Mouse (Mus musculus) MEL (cell line): Measurements from ENCODE around the gene Per3. TPM values are rescaled to one million over a fixed set of nuclear protein-coding genes. Genes with fewer than 3 reads are reported as not detected.

Experiments used
- DNase-seq: peaks from one replicate; pipeline ENCODE4 v3.0.0; 2011; ENCODE audit warnings: low read depth, low spot score
- H3K27ac ChIP-seq: 2 replicates; pipeline ENCODE4 v1.5.1; 2012; ENCODE audit warnings: low read depth, mild to moderate bottlenecking, control low read depth, low read length, moderate library complexity; ENCODE audit not compliant: control insufficient read depth
- H3K27me3 ChIP-seq, 2 experiments: fragments of 150-350 bp in 1 of 2; sonication (generic) in 1 of 2; 2 replicates each; pipeline ENCODE4 v1.6.1; 2012; ENCODE audit warnings: low read length in 2 of 2, mild to moderate bottlenecking in 2 of 2, improper control_type of control experiment in 1 of 2, moderate library complexity in 1 of 2; ENCODE audit not compliant: insufficient read depth in 2 of 2, control insufficient read depth in 1 of 2
- H3K36me3 ChIP-seq, 2 experiments: 2 replicates each; pipeline ENCODE4 v1.6.1; 2012 to 2014; ENCODE audit warnings: low read length in 2 of 2, improper control_type of control experiment in 1 of 2, inconsistent platforms in 1 of 2, mild to moderate bottlenecking in 1 of 2; ENCODE audit not compliant: insufficient read depth in 2 of 2, control insufficient read depth in 1 of 2
- H3K4me1 ChIP-seq, 2 experiments: fragments of 150-350 bp in 1 of 2; sonication (generic) in 1 of 2; 2 replicates each; pipeline ENCODE4 v1.6.1; 2012; ENCODE audit warnings: low read length in 2 of 2, improper control_type of control experiment in 1 of 2, mild to moderate bottlenecking in 1 of 2; ENCODE audit not compliant: insufficient read depth in 2 of 2, control insufficient read depth in 1 of 2
- H3K4me3 ChIP-seq, 2 experiments: fragments of 150-350 bp in 1 of 2; sonication (generic) in 1 of 2; 2 replicates each; pipeline ENCODE4 v1.5.1; 2012; ENCODE audit warnings: low read depth in 2 of 2, low read length in 2 of 2, mild to moderate bottlenecking in 2 of 2, moderate library complexity in 2 of 2, control low read depth in 1 of 2, improper control_type of control experiment in 1 of 2; ENCODE audit not compliant: control insufficient read depth in 1 of 2, insufficient read depth in 1 of 2
- H3K79me2 ChIP-seq: 2 replicates; pipeline ENCODE4 v1.6.1; 2012; ENCODE audit warnings: mild to moderate bottlenecking, low read length, moderate library complexity; ENCODE audit not compliant: control insufficient read depth, poor library complexity, insufficient read depth
- H3K9ac ChIP-seq: 2 replicates; pipeline ENCODE4 v1.6.1; 2012; ENCODE audit warnings: low read depth, mild to moderate bottlenecking, control low read depth, low read length, moderate library complexity; ENCODE audit not compliant: control insufficient read depth, poor library complexity, severe bottlenecking
- H3K9me3 ChIP-seq: fragments of 150-350 bp; sonication (generic); replicated peaks from 2 replicates; pipeline ENCODE4 v1.6.1; 2012; ENCODE audit warnings: mild to moderate bottlenecking, low read length, improper control_type of control experiment, moderate library complexity; ENCODE audit not compliant: insufficient read depth
- BHLHE40 ChIP-seq: IDR thresholded peaks from 2 replicates; pipeline ENCODE4 v1.6.1; 2012; ENCODE audit warnings: low read depth, mild to moderate bottlenecking, inconsistent platforms, low read length, improper control_type of control experiment, borderline replicate concordance
- CHD1 ChIP-seq: IDR thresholded peaks from 2 replicates; pipeline ENCODE4 v1.6.1; 2012; ENCODE audit warnings: low read depth, mild to moderate bottlenecking, inconsistent platforms, low read length, improper control_type of control experiment
- CTCF ChIP-seq, 3 experiments: IDR thresholded peaks in 2 of 3; conservative IDR thresholded peaks in 1 of 3; 2 replicates each; pipeline ENCODE4 v1.5.1; 2011 to 2012; ENCODE audit warnings: low read length in 3 of 3, low read depth in 2 of 3, mild to moderate bottlenecking in 2 of 3, improper control_type of control experiment in 1 of 3, inconsistent platforms in 1 of 3, mixed read lengths in 1 of 3, moderate library complexity in 1 of 3; ENCODE audit not compliant: control insufficient read depth in 1 of 3, insufficient read depth in 1 of 3, poor library complexity in 1 of 3, severe bottlenecking in 1 of 3
- E2F4 ChIP-seq: IDR thresholded peaks from 2 replicates; pipeline ENCODE4 v1.6.1; 2011; ENCODE audit warnings: low read depth, low read length, improper control_type of control experiment, borderline replicate concordance
- ELF1 ChIP-seq: IDR thresholded peaks from 2 replicates; pipeline ENCODE4 v1.6.1; 2014; ENCODE audit warnings: low read depth, mild to moderate bottlenecking, inconsistent platforms, low read length, improper control_type of control experiment, moderate library complexity
- ETS1 ChIP-seq: IDR thresholded peaks from 2 replicates; pipeline ENCODE4 v1.6.1; 2012; ENCODE audit warnings: low read depth, mild to moderate bottlenecking, inconsistent platforms, low read length, improper control_type of control experiment, moderate library complexity
- GABPA ChIP-seq: IDR thresholded peaks from 2 replicates; pipeline ENCODE4 v1.6.1; 2012; ENCODE audit warnings: low read depth, mild to moderate bottlenecking, inconsistent platforms, low read length, improper control_type of control experiment, moderate library complexity
- GATA1 ChIP-seq: IDR thresholded peaks from 2 replicates; pipeline ENCODE4 v1.6.1; 2011; ENCODE audit warnings: low read depth, low read length, improper control_type of control experiment
- HCFC1 ChIP-seq: IDR thresholded peaks from 2 replicates; pipeline ENCODE4 v1.6.1; 2012; ENCODE audit warnings: low read depth, mild to moderate bottlenecking, inconsistent platforms, low read length, improper control_type of control experiment, moderate library complexity
- JUND ChIP-seq: IDR thresholded peaks from 2 replicates; pipeline ENCODE4 v1.6.1; 2011; ENCODE audit warnings: low read depth, mild to moderate bottlenecking, improper control_type of control experiment, low read length
- MAFK ChIP-seq: IDR thresholded peaks from 2 replicates; pipeline ENCODE4 v1.6.1; 2011; ENCODE audit warnings: low read depth, mild to moderate bottlenecking, low read length, improper control_type of control experiment, borderline replicate concordance
- MAX ChIP-seq: IDR thresholded peaks from 2 replicates; pipeline ENCODE4 v1.6.1; 2011; ENCODE audit warnings: low read length, improper control_type of control experiment
- MAZ ChIP-seq: IDR thresholded peaks from 2 replicates; pipeline ENCODE4 v1.6.1; 2012; ENCODE audit warnings: low read depth, mild to moderate bottlenecking, inconsistent platforms, low read length, improper control_type of control experiment
- NELFE ChIP-seq: IDR thresholded peaks from 2 replicates; pipeline ENCODE4 v1.6.1; 2011; ENCODE audit warnings: low read depth, low read length, improper control_type of control experiment
- NRF1 ChIP-seq: IDR thresholded peaks from 2 replicates; pipeline ENCODE4 v1.6.1; 2014; ENCODE audit warnings: low read depth, mild to moderate bottlenecking, inconsistent platforms, low read length, improper control_type of control experiment, moderate library complexity; ENCODE audit not compliant: poor library complexity, insufficient read depth, severe bottlenecking
- POLR2A ChIP-seq, 2 experiments: IDR thresholded peaks; 2 replicates each; pipeline ENCODE4 v1.6.1; 2011 to 2012; ENCODE audit warnings: low read length in 2 of 2, mild to moderate bottlenecking in 2 of 2, control low read depth in 1 of 2, improper control_type of control experiment in 1 of 2, low read depth in 1 of 2, moderate library complexity in 1 of 2; ENCODE audit not compliant: control insufficient read depth in 1 of 2, insufficient read depth in 1 of 2, poor library complexity in 1 of 2
- POLR2AphosphoS5 ChIP-seq: IDR thresholded peaks from 2 replicates; pipeline ENCODE4 v1.6.1; 2012; ENCODE audit warnings: low read depth, borderline replicate concordance, mild to moderate bottlenecking, inconsistent platforms, low read length, moderate library complexity, mixed read lengths
- RCOR1 ChIP-seq: IDR thresholded peaks from 2 replicates; pipeline ENCODE4 v1.6.1; 2012; ENCODE audit warnings: low read depth, mild to moderate bottlenecking, inconsistent platforms, low read length, improper control_type of control experiment
- SIN3A ChIP-seq: IDR thresholded peaks from 2 replicates; pipeline ENCODE4 v1.6.1; 2012; ENCODE audit warnings: low read length, improper control_type of control experiment, inconsistent platforms
- SMC3 ChIP-seq: IDR thresholded peaks from 2 replicates; pipeline ENCODE4 v1.6.1; 2011; ENCODE audit warnings: low read depth, low read length, improper control_type of control experiment
- TBP ChIP-seq: IDR thresholded peaks from 2 replicates; pipeline ENCODE4 v1.8.0; 2011; ENCODE audit warnings: low read depth, low read length, improper control_type of control experiment
- TCF12 ChIP-seq: IDR thresholded peaks from 2 replicates; pipeline ENCODE4 v1.6.1; 2014; ENCODE audit warnings: low read depth, mild to moderate bottlenecking, inconsistent platforms, low read length, improper control_type of control experiment, moderate library complexity
- UBTF ChIP-seq: IDR thresholded peaks from 2 replicates; pipeline ENCODE4 v1.6.1; 2012; ENCODE audit warnings: low read depth, mild to moderate bottlenecking, inconsistent platforms, low read length, improper control_type of control experiment, moderate library complexity, borderline replicate concordance; ENCODE audit not compliant: insufficient read depth
- USF1 ChIP-seq: IDR thresholded peaks from 2 replicates; pipeline ENCODE4 v1.6.1; 2014; ENCODE audit warnings: low read depth, mild to moderate bottlenecking, inconsistent platforms, low read length, improper control_type of control experiment, moderate library complexity
- USF2 ChIP-seq, 2 experiments: IDR thresholded peaks; 2 replicates each; pipeline ENCODE4 v1.6.1; 2011 to 2012; ENCODE audit warnings: improper control_type of control experiment in 2 of 2, low read length in 2 of 2, borderline replicate concordance in 1 of 2, inconsistent platforms in 1 of 2, low read depth in 1 of 2, mild to moderate bottlenecking in 1 of 2; ENCODE audit not compliant: insufficient read depth in 1 of 2
- ZC3H11A ChIP-seq: IDR thresholded peaks from 2 replicates; pipeline ENCODE4 v1.6.1; 2012; ENCODE audit warnings: low read depth, mild to moderate bottlenecking, inconsistent platforms, low read length, improper control_type of control experiment
- ZKSCAN1 ChIP-seq: IDR thresholded peaks from 2 replicates; pipeline ENCODE4 v1.6.1; 2012; ENCODE audit warnings: low read depth, mild to moderate bottlenecking, inconsistent platforms, low read length, improper control_type of control experiment, moderate library complexity
- ZMIZ1 ChIP-seq: IDR thresholded peaks from 2 replicates; pipeline ENCODE4 v1.6.1; 2012; ENCODE audit warnings: low read depth, mild to moderate bottlenecking, inconsistent platforms, low read length, improper control_type of control experiment, moderate library complexity
- ZNF384 ChIP-seq: IDR thresholded peaks from 2 replicates; pipeline ENCODE4 v1.6.1; 2012; ENCODE audit warnings: low read depth, mild to moderate bottlenecking, inconsistent platforms, low read length, improper control_type of control experiment
- polyA plus RNA-seq, 2 experiments: library from polyadenylated mRNA; stranded (reverse) in 1 of 2; unstranded in 1 of 2; fragments of >175 nt in 1 of 2; fragments of >200 nt in 1 of 2; gene quantifications; 2 replicates each; pipeline versions ENCODE4 v1.2.1 to v1.2.4; 2012; ENCODE audit warnings: low replicate concordance in 2 of 2, low read depth in 1 of 2; ENCODE audit not compliant: insufficient read length in 2 of 2, insufficient read depth in 1 of 2, missing spikeins in 1 of 2
- total RNA-seq: library from RNA; depleted of rRNA; stranded (reverse); fragments of 300-350 nt; gene quantifications from 2 replicates; pipeline ENCODE4 v1.2.3, GENCODE M21; 2012

Gene Per3
- total and polyA plus RNA-seq, 3 experiments = 3.1 to 4.5 TPM; not detected in 1

GRCm38 (mm10) chr4:151043281-151043680 is 1.2 kb downstream of the Per3 start (continued):
- TF ChIP-seq CTCF (IDR thresholded peaks at IDR 0.05 in 2 of 3, conservative IDR thresholded peaks at IDR 0.05 in 1 of 3; ENCODE audit: control insufficient read depth in 1 of 3, insufficient read depth in 1 of 3, low read depth in 2 of 3, low read length in 3 of 3, poor library complexity in 1 of 3, severe bottlenecking in 1 of 3) (no peak), CHD1 (no peak), USF1 (no peak), UBTF (no peak)

GRCm38 (mm10) chr4:151041506-151041905 is 3.0 kb downstream of the Per3 start:
- H3K4me3 ChIP-seq = no peak overlapping the region
- DNase-seq = no peak

GRCm38 (mm10) chr4:151037800-151038199 is 6.7 kb downstream of the Per3 start:
- Histone ChIP-seq H3K36me3 (no peaks in the 10 kb centered on the region), H3K4me3 (no peak overlapping the region), H3K79me2 (no peaks in the 10 kb centered on the region), H3K27ac (no peak overlapping the region), H3K27me3 (no peaks in the 10 kb centered on the region), H3K4me1 (no peaks in the 10 kb centered on the region), H3K9me3 (no peaks in the 10 kb centered on the region), H3K9ac (no peak overlapping the region)
- TF ChIP-seq ELF1 (no peak), GABPA (no peak), SMC3 (no peak), ZC3H11A (no peak), MAZ (no peak), GATA1 (no peak), BHLHE40 (no peak), TCF12 (no peak), RCOR1 (no peak), SIN3A (no peak), JUND (no peak), ZNF384 (no peak), MAX (no peak), NRF1 (no peak), E2F4 (no peak)
- no peak for DNase-seq

More at GRCm38 (mm10) chr4:151041506-151041905, 3.0 kb downstream of the Per3 start:
- H3K4me1 ChIP-seq = peaks cover 0 to 2% of the 10 kb centered on the region in 2 experiments; a peak in 1 of 4 replicates
- H3K9me3 ChIP-seq = no peaks in the 10 kb centered on the region
- H3K36me3 ChIP-seq = no peaks in the 10 kb centered on the region; a peak in 1 of 4 replicates
- no peak overlapping the region for H3K27ac ChIP-seq
- H3K27me3 ChIP-seq = no peaks in the 10 kb centered on the region
- no peak overlapping the region for H3K9ac ChIP-seq
- peaks cover 3% of the 10 kb centered on the region; the same call in 1 of the 2 replicates for H3K79me2 ChIP-seq
- TF ChIP-seq TCF12 (no peak), MAFK (no peak), NELFE (no peak), GABPA (no peak), USF2 (IDR thresholded peaks at IDR 0.05; ENCODE audit: borderline replicate concordance in 1 of 2, insufficient read depth in 1 of 2, low read depth in 1 of 2, low read length in 2 of 2) (no peak), POLR2A (IDR thresholded peaks at IDR 0.05; ENCODE audit: control insufficient read depth in 1 of 2, insufficient read depth in 1 of 2, low read depth in 1 of 2, low read length in 2 of 2, poor library complexity in 1 of 2) (no peak), MAX (no peak), POLR2AphosphoS5 (no peak), ZKSCAN1 (no peak), MAZ (no peak), SMC3 (no peak), HCFC1 (no peak), ZMIZ1 (no peak), UBTF (no peak), GATA1 (no peak), BHLHE40 (no peak), ETS1 (no peak), TBP (no peak), ELF1 (no peak), E2F4 (no peak)
- TF ChIP-seq, all 39 proteins: peak for 0
